Mouse (Mus musculus) embryonic fibroblast, embryonic 13.5 days (primary cell): Measurements from ENCODE around the gene Atl3.

Source experiments
- CTCF ChIP-seq: IDR thresholded peaks from 2 replicates; pipeline ENCODE4 v1.5.1; 2011; ENCODE audit warnings: mild to moderate bottlenecking, control low read depth, low read length, moderate library complexity, borderline replicate concordance; ENCODE audit not compliant: insufficient read depth
- POLR2A ChIP-seq: IDR thresholded peaks from 2 replicates; pipeline ENCODE4 v1.6.1; 2011; ENCODE audit warnings: low read depth, mild to moderate bottlenecking, control low read depth, low read length, moderate library complexity

DNA sequence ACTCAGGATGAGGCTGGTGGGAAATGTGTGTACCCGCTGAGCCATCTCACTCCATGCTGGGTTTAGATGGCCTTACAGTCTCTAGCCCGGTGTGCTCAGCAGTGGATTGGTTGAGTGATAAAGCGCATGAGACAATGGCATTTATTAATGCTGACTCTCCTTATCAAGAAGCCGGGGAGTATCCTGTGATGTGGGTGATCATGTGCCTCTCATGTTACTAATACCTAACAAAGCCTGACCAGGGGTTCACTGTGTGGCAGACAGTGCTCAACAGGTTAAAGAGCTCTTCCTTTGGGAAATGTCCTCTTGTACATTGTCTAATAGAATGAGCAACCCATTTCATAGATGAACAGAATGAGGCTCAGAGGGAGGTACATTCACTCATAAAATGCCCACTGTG is 61.0 kb downstream of the Atl3 start:
- TF ChIP-seq CTCF, result no peak
- TF ChIP-seq POLR2A, result no peak
